Mouse (Mus musculus) adrenal gland, postnatal 25 days (tissue): ENCODE results near the gene Leprot. TPM values are rescaled to one million over a fixed set of nuclear protein-coding genes. Genes with fewer than 3 reads are reported as not detected.

Source experiments
- DNase-seq: peaks from one replicate; pipeline ENCODE4 v3.0.0; 2021; ENCODE audit warnings: mixed read lengths
- total RNA-seq: library from RNA; stranded (reverse); gene quantifications from 2 replicates; pipeline ENCODE4 v1.2.3, GENCODE M21; 2021

The Leprot gene
- total RNA-seq, 1 experiment from 2014 or later: 81.7 TPM

DNA sequence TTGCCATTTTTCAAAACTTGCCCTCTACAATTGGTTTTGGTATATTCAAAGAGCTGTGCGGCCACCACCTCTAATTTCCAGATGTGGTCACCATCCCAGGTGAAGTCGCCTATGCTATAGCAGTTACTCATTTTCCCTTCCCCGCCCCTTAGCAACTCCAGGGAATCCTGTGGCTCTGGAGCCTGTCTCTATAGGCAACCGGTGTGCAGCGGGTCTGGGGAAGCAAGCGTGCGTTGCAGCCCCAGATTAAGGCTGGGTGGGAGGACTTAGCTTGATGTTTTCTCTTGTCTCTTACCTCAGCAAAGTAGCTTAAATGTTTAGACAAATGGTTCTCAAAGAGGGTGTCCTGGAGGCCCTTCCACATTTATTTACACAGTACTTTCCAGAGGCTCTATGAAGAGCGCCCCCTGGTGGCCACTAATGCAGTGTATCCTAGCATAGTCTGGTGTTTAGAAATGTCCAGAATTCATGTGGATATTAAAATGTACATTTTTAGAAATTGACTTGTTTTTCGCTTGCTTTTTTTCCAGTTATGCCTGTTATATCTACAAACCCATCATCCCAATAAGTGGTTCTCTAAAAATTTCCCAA is 16.7 kb downstream of the Leprot start:
- peak; percentile 68 for DNase-seq

DNA sequence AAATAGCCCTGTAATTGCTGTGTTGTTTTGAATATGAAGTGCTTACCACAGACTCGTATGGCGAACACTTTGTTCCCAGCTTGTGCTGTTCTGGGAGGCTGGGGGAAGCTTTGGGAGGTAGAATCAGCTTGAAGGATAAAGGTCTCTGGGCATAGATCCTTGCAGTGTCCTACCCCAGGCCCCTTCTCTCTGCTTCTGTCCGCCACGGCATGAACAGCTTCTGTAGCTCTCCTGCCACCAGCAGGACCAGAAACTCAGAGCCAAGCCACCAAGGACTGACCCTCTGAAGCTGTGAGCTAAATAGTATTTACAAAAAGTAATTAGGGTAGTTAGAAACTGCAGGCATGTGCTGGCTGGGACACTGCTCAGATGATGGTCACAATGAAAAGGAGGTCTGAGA is 17.2 kb downstream of the Leprot start:
- no peak for DNase-seq

DNA sequence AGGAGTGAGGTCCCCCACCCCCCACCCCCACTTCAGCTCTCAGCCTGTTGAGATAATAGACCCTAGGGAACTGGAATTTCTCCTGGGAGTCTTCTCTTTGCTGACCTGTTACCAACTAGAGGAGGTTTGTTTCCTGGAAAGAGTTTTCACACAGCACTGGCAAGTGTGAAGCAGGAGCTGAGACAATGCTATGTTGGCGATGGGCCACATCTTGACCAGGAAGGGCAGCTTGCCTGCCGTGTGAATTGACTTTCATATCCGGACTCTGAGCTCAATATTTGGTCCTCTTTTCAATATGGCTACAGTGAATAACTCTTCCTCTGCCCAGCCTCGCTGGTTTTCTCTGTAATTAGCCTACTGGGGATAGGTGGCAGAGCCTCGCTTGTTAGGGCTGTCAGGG is 21.6 kb downstream of the Leprot start:
- DNase-seq: no peak

DNA sequence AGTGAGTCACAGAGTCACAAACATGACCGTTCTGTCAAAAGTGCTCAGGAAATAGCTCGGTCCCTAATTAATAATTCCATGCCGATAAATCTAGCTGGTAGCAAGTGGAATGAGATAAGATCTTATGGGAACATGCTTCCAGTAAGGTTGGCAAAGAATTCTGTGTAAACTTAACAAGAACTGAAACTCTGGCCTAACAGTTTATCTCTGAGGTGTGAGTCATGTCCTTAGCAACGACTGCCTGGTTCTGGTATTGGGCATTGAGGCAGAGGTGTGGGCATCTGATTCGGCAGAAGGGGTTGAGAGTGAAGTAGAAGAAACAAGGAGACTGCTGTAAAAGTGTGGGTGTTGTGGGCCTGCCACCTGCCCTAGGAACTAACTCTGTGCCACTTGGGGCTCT is 22.3 kb downstream of the Leprot start:
- no peak for DNase-seq

DNA sequence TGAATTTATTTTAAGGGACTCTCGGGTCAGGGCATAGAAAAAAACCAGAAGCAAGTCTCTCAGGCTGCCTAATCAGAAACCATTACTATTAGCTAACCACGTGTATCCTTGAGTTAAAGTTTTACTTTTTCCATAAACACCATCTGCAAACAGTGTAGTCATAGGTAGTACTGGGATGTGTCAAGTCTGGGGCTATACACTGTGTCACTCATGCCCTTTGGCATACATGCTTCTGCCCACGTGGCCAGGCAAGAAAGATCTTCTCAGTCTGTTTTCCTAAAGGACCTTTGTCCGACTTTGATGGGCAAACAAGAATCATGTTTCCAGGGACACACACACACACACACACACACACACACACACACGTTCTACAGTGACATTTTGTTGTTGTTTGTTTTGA is 27.3 kb downstream of the Leprot start:
- DNase-seq: no peak

DNA sequence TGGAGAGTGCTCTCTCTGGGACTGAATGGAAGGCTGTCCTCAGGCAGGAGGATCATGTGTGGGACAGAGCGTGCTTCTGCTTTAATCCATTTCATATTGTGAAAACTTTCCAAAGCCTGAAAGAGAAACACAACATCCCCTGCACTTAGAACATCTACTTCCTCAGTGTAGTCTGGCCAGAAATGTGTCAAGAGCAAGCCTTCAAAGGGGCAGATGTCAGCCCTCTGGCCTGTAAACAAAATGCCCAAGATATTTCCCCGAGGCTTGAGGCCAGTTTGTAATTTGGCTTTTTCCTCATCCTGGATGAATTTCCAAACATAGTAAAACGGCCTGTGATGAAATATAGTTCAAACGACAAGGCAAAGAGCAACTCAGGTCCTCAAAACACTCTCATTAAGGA is 28.2 kb downstream of the Leprot start:
- DNase-seq: no peak

DNA sequence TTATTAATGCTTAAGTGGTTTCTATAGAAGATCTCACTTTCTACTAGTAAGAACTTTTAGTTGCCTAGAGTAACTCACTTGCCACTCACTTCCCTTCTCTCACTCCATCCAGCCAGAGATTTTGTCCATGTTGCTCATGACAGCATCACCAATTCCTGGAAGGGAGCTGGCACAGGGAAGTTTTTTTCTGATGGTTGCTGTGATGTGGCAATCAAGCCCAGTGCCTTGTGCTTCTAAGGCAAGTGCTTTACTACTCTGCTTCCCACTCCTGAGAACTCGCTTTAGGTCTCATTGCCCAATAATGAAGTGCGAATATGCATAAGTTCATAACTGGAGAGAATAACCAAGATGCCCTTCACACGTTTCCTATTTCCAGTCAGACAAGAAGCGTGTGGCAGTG is 35.1 kb downstream of the Leprot start:
- no peak for DNase-seq

DNA sequence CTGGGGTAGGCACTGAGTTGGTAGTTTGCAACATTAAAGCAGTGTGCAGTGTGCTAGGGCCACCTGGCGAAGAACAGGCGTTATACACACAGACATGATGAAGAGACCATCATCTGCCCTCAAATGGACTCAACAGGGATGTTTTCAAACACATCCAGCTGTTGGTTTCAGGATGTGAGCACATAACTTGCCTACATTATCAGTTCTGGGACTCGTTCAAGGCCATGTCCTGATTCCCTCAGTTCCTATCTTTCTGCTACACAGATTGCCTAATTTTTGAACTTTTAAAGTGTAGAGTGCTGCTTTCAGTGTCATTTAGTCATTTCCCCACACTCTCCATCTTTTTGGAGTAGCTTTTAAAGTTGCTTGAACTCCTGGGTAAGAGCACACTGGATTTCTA is 35.6 kb downstream of the Leprot start:
- no peak for DNase-seq

DNA sequence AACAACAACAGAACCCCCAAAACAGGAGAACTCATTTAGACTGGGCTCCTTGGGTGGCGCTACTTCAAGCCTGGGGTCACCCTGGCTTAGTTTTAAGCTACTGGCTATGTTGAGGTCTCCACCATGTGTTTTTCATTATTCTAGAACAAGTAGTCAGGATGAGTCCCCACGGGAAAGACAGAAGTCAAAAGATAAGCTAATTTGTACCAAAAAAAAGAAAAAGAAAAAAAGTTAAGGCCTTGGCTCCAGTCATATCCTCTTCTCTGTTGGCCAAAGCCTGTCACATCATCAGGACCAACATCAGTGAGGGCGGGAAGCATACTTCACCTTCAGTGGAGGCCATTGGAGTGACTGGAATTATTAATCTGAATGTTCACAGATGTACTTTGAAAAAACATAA is 37.3 kb downstream of the Leprot start:
- no peak for DNase-seq

DNA sequence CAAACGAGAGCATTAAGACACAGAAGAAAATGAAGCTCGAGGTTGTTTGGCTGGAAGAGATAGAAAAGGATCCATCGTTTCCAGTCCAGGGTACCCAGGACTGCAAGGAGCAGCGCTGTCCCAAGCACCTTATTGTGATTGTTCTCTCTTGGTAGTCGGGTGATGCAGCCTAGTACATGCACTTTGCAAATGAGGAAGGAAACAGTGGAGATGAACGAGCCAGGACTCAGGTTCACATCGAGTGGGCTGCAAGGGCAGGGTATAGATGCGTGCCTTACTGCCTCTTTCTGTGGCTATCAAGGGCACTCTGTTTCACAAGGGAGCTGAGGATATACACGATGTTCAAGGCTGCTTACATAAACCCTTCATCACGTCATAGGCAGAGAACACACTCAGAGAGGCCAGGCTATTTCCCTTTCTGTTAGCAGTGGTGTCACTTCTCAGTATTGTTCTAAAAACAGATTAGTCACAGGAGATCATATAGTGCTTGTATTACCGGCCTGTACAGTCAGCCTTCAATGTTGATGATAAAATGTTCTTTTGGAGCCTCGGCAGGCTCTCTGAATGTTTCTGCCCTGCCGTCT is 38.8 kb downstream of the Leprot start:
- DNase-seq: no peak

DNA sequence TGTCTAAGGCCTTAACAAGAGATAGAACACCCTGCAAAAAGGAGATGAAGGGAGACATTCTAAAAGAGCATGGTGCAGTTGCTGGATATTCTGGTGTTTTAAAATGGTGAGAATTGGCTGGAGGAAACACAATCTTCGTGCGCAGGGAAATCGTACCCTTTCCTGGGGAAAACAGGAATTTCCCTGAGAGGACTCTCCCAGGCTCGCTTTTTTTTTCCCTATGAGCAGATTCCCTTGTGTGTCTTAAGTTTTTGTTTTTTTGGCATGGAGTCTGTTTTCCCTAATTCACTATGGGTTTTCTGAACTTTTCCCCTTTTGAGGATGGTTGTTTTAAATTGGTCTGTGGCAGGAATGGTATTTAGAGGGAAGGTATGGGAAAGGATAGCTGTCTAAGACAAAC is 41.7 kb downstream of the Leprot start:
- no peak for DNase-seq

DNA sequence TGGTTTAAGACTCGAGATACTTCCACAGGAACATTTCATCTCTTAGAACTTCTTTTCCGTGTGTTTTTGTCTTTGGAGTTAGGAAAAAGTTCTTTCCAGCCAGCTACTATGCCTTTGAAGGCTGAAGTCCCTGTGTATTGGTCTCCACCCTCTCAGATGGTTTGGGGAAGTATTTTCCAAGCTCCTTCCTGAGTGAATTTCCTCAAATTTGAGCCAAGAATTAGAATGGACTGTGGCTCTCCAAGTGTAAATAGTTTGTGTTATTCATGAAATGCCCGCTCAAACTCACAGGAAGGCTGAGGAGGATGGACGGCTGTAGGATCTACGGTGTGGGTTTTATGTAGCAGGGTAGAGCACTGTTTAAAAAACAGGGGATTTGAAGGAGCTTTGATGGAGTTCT is 42.1 kb downstream of the Leprot start:
- DNase-seq: no peak

DNA sequence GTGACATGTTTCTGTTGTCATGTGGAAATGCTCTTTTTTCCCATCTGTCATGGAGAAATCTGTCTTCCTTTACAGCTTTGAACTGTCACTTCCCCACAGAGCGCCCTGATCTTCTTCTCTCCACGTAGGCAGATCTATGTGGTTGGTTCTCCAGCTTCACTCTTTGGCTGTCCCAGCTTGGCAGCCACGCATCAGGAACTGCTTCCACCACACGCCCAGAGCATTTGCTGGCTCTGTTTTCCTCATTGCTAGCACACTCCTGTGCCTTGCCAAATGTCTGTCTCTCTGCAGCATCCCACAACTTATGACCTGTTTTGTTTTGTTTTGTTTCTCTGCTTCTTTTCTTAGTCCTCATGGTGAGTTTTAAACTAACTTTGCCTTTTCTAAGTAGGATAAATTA is 45.4 kb downstream of the Leprot start:
- DNase-seq: no peak

DNA sequence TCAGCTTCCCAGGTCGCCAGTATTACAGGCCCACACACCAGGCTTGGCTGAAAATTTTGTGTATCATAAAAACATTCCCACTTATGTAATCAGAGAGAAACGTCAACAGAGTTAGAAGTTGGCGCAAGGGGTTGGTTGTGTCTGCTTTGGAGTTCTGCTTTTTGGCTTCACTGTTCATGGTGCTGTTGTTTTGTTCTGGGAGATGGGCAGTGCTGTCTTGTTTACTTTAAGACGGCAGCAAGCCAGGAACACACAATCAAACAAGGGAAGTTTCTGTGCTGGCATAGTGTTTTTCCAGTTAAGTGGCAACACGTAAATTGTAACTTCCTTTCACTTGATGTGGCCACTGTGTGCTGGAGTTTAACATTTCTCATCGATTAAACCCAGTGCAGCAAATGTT is 47.0 kb downstream of the Leprot start:
- no peak for DNase-seq

DNA sequence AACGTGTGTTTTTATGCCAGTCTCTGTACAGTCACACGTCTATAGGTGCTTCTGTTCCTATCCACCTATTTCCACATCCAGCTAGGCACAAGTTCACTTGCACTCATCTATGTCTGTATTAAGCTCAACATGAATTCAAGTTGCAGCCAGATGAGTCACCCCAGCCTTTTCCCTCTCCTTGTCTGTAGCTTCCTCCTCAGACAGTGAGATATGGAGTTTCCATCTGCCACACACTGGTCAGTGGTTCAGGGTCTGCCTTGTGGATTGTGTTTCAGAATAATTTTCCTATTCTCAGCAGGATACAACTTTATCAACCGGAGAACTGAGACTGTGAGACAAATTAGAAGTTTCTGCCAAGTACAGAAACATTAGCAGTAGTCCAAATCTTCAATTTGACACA is 49.7 kb downstream of the Leprot start:
- no peak for DNase-seq

DNA sequence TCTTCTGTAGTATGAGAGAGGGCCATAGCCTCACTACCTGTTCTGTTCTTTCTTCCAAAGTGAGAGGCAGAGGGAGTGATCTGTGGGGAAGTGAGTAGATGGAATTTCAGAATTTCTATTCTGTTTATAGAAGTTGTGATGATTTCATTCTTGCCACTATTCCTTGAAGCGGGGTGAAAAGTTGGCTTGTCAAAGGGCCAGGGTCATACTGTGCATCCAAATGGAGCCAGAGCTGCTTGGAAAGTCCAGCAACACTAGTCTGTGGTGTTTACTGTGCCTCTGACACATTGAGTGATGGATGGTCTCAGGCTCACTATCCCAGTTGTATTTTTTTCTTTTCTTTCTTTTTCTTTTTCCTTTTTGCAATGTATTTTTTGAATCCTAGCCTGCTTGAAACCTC is 51.9 kb downstream of the Leprot start:
- no peak for DNase-seq

DNA sequence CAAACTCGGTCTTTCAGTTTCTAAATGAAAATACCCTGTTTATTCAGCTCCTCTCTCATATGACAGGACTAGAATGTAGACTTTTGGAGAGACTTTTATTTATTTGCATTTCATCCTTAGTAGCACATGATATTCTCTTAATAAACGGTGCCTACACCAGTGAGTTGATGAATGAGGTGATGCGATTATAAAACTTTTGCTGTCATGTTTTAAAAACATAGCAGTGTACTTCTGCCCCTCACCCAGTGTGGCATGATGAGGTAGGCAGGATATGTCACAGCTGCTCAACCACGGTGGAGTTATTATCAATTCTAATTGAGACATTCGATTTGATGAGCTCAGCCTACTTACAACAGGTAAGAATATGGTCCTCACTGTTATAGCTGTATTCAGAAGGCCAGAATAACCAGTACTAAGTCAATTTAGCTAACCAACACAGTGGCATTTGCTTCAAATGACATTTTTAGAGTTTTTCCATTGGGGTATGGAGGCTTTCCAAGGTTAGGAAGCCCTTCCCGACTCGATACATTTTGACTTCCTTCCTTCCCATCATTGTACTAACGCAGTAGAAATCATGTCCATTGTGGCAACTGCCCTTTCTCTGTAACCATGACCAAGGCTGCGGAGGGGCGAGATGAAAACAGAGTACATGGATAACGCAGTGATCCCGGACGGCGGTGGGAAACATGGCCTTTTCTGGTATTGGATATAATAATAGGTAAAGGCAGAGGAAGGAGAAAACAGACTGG is 53.5 kb downstream of the Leprot start:
- DNase-seq: no peak

DNA sequence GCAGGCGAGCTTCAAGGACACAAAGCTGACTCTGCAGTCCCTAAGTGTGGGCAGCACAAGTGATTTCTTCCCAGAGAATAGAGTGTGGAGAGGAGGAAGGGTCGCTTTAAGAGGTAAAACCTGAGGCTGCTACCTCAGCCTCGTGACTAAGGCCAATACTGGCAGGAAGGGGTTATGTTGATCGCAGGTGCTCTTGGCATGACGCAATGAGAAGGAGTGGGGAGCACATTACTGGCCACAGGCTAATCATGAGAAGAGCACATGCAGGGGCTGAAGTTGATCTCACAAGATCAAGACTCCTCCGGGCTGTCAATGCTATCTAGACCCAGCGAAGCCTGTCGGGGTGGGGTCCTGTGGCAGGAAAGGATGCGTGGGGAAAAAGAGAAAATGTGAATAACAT is 57.8 kb downstream of the Leprot start:
- no peak for DNase-seq

DNA sequence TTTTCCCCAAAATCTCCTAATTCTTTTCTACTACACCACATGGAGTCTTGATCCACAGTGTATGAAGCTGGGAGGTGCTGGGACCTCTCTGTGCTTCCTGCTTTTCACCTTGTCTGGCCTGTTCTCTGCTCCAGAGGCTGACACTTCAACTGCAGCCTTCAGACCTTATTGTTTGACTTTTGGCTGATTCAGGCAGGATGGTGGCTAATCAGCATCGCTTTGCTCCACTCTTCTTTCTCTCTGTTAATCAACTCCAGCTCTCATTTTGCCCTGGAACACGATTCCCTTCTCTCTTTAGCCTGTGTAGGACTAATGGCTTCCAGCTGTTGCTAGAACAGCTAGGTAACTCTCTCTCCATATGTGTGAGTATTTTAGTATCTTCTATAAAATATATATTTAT is 59.7 kb downstream of the Leprot start:
- no peak for DNase-seq

DNA sequence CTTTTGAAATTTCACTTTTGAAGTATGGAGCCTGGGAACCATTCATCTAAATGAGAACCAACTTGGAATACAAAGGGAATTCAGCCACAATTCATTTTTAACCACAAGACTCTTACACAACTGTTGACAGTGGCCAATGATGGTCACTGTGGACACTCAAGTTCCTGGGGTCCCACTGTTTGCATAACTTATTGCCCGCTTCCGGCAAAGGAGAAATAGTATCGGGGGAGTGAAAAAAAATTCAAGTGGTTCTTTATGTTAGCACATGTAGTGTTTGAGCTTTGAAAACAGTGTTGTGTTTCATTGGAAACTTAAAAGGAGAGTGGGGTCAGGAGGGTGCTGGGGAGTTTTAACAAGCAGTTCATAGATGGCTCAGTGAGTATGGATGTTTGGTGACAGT is 60.4 kb downstream of the Leprot start:
- DNase-seq: no peak
